8 mouse cellular contexts compared by ENCODE assay signal in the genomic region with DNA sequence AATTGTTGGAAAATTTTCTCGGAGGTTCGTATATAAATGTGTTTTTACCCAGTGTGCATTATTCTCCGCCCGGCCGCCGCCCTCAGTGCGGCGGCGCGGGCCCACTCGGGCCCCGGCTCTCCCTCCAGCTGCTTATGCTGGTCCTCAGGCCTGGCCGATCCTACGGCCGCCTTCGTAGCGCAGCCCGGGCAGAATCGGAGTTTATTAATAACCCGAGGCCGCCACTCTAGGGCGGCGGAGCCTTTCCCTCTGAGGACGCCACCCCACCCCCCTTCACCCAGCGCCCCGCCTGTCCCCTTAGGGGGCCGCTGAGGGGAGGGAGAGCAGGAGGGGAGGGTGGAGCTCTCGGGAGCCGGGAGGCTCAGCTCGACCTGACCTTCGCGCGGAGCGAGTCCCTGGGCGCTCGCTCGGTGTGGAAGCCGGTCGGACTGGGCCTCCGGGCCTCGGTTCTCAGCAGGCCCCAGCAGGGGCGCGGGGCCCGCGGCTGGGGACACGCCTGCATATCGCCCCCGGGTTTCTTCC. TPM values are rescaled to one million over a fixed set of nuclear protein-coding genes. Genes with fewer than 3 reads are reported as not detected.
A peak's percentile ranks its signal among the peaks of the same experiment; 100 is the strongest.
DNase-seq lines count a peak whose midpoint lies in the region; ATAC-seq and TF ChIP-seq lines count a peak whose summit lies in the region.

No protein-coding gene starts in this region.

- under 1% methylated on average over 48 of the region's 48 CpGs for WGBS in embryonic facial prominence, embryonic 13.5 days
- under 1% methylated on average over 48 of the region's 48 CpGs for WGBS in heart, adult 2 months
- WGBS in limb, embryonic 13.5 days: under 1% methylated on average over 44 of the region's 48 CpGs
- under 1% methylated on average over 46 of the region's 48 CpGs for WGBS in midbrain, embryonic 14.5 days
- under 1% methylated on average over 48 of the region's 48 CpGs for WGBS in spleen, adult 2 months

- H3K27ac ChIP-seq in embryonic facial prominence, embryonic 13.5 days: peak overlapping the region; percentile 100
- H3K27ac ChIP-seq in heart, adult 2 months: peak overlapping the region; percentile 98
- H3K27ac ChIP-seq in limb, embryonic 13.5 days: peak overlapping the region; percentile 100
- H3K27ac ChIP-seq in midbrain, embryonic 14.5 days (replicated peaks; ENCODE audit: low read depth, low read length): peak overlapping the region; percentile 100
- H3K27ac ChIP-seq in spleen, adult 2 months (ENCODE audit: insufficient read depth, low read length): peak overlapping the region; percentile 96

- TF ChIP-seq CTCF in heart, adult 2 months (IDR thresholded peaks at IDR 0.05): peak; percentile 23
- TF ChIP-seq CTCF in spleen, adult 2 months (IDR thresholded peaks at IDR 0.05; ENCODE audit: extremely low read depth, insufficient read depth, insufficient read length, insufficient replicate concordance): no peak

- peak overlapping the region; percentile 94 for H3K9ac ChIP-seq in embryonic facial prominence, embryonic 13.5 days
- peak overlapping the region; percentile 80 for H3K9ac ChIP-seq in heart, adult 2 months (ENCODE audit: low read depth, low read length)
- peak overlapping the region; percentile 94 for H3K9ac ChIP-seq in limb, embryonic 13.5 days
- H3K9ac ChIP-seq in midbrain, embryonic 14.5 days (replicated peaks; ENCODE audit: low read length): peak overlapping the region; percentile 96

- TF ChIP-seq EP300 in heart, adult 2 months (IDR thresholded peaks at IDR 0.05; ENCODE audit: insufficient read depth, low read depth, low read length): 0 out of 2 replicates have a peak, but pooled peaks have one; percentile 8

- peak overlapping the region; percentile 80 for H3K4me3 ChIP-seq in embryonic facial prominence, embryonic 13.5 days
- H3K4me3 ChIP-seq in heart, adult 2 months: peak overlapping the region; percentile 69
- peak overlapping the region; percentile 70 for H3K4me3 ChIP-seq in limb, embryonic 13.5 days
- H3K4me3 ChIP-seq in midbrain, embryonic 14.5 days (replicated peaks; ENCODE audit: low read depth, low read length): peak overlapping the region; percentile 66
- peak overlapping the region; percentile 71 for H3K4me3 ChIP-seq in spleen, adult 2 months (ENCODE audit: extremely low read depth, insufficient read depth, insufficient read length)

- peaks cover 11% of the 10 kb centered on the region for H3K4me1 ChIP-seq in embryonic facial prominence, embryonic 13.5 days
- peaks cover 8% of the 10 kb centered on the region for H3K4me1 ChIP-seq in heart, adult 2 months (ENCODE audit: control insufficient read depth, insufficient read depth, low read length)
- H3K4me1 ChIP-seq in limb, embryonic 13.5 days: peaks cover 26% of the 10 kb centered on the region; the same call in 1 of the 2 replicates
- peaks cover 17% of the 10 kb centered on the region for H3K4me1 ChIP-seq in midbrain, embryonic 14.5 days (ENCODE audit: control insufficient read depth, insufficient read depth, low read length)
- peaks cover 2% of the 10 kb centered on the region; the same call in 1 of the 2 replicates for H3K4me1 ChIP-seq in spleen, adult 2 months (ENCODE audit: control insufficient read depth, insufficient read depth, insufficient read length)

- peak; percentile 83; the same call in 1 of the 2 replicates for ATAC-seq in embryonic facial prominence, embryonic 13.5 days (ENCODE audit: insufficient number of reproducible peaks, insufficient read depth, low FRiP score, low TSS enrichment, low read depth)
- ATAC-seq in limb, embryonic 13.5 days (ENCODE audit: low FRiP score, low read depth): peak; percentile 58; the same call in 1 of the 2 replicates
- ATAC-seq in midbrain, embryonic 14.5 days (ENCODE audit: low FRiP score, low TSS enrichment): peak; percentile 71

- DNase-seq in 3T3-L1 (ENCODE audit: low read depth, low spot score): peak; percentile 78
- peak; percentile 65 to 87 for DNase-seq in adrenal gland, postnatal 4 days (ENCODE audit: low spot score in 2 of 2)
- DNase-seq in heart, adult 2 months: peak; percentile 92 to 93
- DNase-seq in kidney, adult 8-10 months: peak; percentile 91 to 94
- DNase-seq in midbrain, embryonic 14.5 days: peak; percentile 88
- peak in 1 of 2 experiments; percentile 75 for DNase-seq in spleen, adult 2 months (ENCODE audit: low read depth in 1 of 2, low spot score in 2 of 2)

- intact Hi-C loops in heart, adult 2 months (cut with DNase I): loop anchor here (2.0 kb wide), 1 partner anchor 55 kb away; no protein-coding TSS in a partner anchor

- peaks cover 2% of the 10 kb centered on the region for H3K79me2 ChIP-seq in heart, adult 2 months (replicated peaks; ENCODE audit: control insufficient read depth, insufficient read depth, low read length)

- H3K9me3 ChIP-seq in embryonic facial prominence, embryonic 13.5 days: no peaks in the 10 kb centered on the region
- no peaks in the 10 kb centered on the region for H3K9me3 ChIP-seq in limb, embryonic 13.5 days
- H3K9me3 ChIP-seq in midbrain, embryonic 14.5 days (ENCODE audit: control insufficient read depth, low read length): no peaks in the 10 kb centered on the region

- TF ChIP-seq POLR2A in heart, adult 2 months (IDR thresholded peaks at IDR 0.05; ENCODE audit: insufficient read depth, low read depth, low read length): peak; percentile 76
- TF ChIP-seq POLR2A in spleen, adult 2 months (IDR thresholded peaks at IDR 0.05; ENCODE audit: low read depth, low read length): peak; percentile 76

- peak overlapping the region; percentile 61 for H3K4me2 ChIP-seq in embryonic facial prominence, embryonic 13.5 days
- H3K4me2 ChIP-seq in limb, embryonic 13.5 days (replicated peaks): peak overlapping the region; percentile 64
- H3K4me2 ChIP-seq in midbrain, embryonic 14.5 days (ENCODE audit: low read length): peak overlapping the region; percentile 68

- peaks cover 24% of the 10 kb centered on the region for H3K36me3 ChIP-seq in embryonic facial prominence, embryonic 13.5 days
- peaks cover 14% of the 10 kb centered on the region for H3K36me3 ChIP-seq in heart, adult 2 months (ENCODE audit: control insufficient read depth, insufficient read depth, low read length)
- peaks cover 24% of the 10 kb centered on the region for H3K36me3 ChIP-seq in limb, embryonic 13.5 days
- peaks cover 6% of the 10 kb centered on the region for H3K36me3 ChIP-seq in midbrain, embryonic 14.5 days (ENCODE audit: control insufficient read depth, insufficient read depth, low read length)
- H3K36me3 ChIP-seq in spleen, adult 2 months (ENCODE audit: control insufficient read depth, insufficient read depth, low read length): no peaks in the 10 kb centered on the region; the same call in 1 of the 2 replicates

- H3K27me3 ChIP-seq in embryonic facial prominence, embryonic 13.5 days: no peaks in the 10 kb centered on the region
- H3K27me3 ChIP-seq in heart, adult 2 months (ENCODE audit: control insufficient read depth, insufficient read depth, low read length): no peaks in the 10 kb centered on the region
- no peaks in the 10 kb centered on the region for H3K27me3 ChIP-seq in limb, embryonic 13.5 days
- H3K27me3 ChIP-seq in midbrain, embryonic 14.5 days (ENCODE audit: control insufficient read depth, insufficient read depth, low read length): no peaks in the 10 kb centered on the region
- no peaks in the 10 kb centered on the region for H3K27me3 ChIP-seq in spleen, adult 2 months (ENCODE audit: control insufficient read depth, insufficient read depth, low read length)

RNA-seq across cellular contexts. Expression of a gene that starts 0.8 kb away (rescaled TPM):
- total RNA-seq in adrenal gland, postnatal 4 days (2021): 10 to 100 TPM; 17.4 to 17.8 TPM
- polyA plus RNA-seq in embryonic facial prominence, embryonic 13.5 days (2015; fragmentation: Nextera tagmentation; extraction: Ambion mirVana): 18.0 and 19.8 TPM in 2 replicates
- 10 to 100 TPM in 1 of 2 experiments, 1 to 10 TPM in 1; 8.6 to 10.5 TPM for total RNA-seq in heart, adult 2 months (2021)
- polyA plus RNA-seq in heart, adult 2 months (2012; rRNA removed): 8.4 and 10.5 TPM in 2 replicates
- 19.2 and 20.5 TPM in 2 replicates for polyA plus RNA-seq in limb, embryonic 13.5 days (2015; fragmentation: Nextera tagmentation; extraction: Ambion mirVana)
- polyA plus RNA-seq in midbrain, embryonic 14.5 days (2014; fragmentation: Nextera tagmentation; extraction: Ambion mirVana): 14.4 and 21.7 TPM in 2 replicates
- polyA plus RNA-seq in spleen, adult 2 months (2012; rRNA removed): 14.9 and 15.6 TPM in 2 replicates

RNA-seq across cellular contexts. Expression of a gene that starts 43.7 kb away (rescaled TPM):
- 10 to 100 TPM; 70.4 to 73.8 TPM for total RNA-seq in adrenal gland, postnatal 4 days (2021)
- polyA plus RNA-seq in embryonic facial prominence, embryonic 13.5 days (2015; fragmentation: Nextera tagmentation; extraction: Ambion mirVana): 43.5 and 44.9 TPM in 2 replicates
- total RNA-seq in heart, adult 2 months (2021): 10 to 100 TPM; 85.0 to 99.4 TPM
- 19.7 and 41.8 TPM in 2 replicates for polyA plus RNA-seq in heart, adult 2 months (2012; rRNA removed)
- 38.6 and 45.5 TPM in 2 replicates for polyA plus RNA-seq in limb, embryonic 13.5 days (2015; fragmentation: Nextera tagmentation; extraction: Ambion mirVana)
- polyA plus RNA-seq in midbrain, embryonic 14.5 days (2014; fragmentation: Nextera tagmentation; extraction: Ambion mirVana): 19.2 and 21.3 TPM in 2 replicates
- polyA plus RNA-seq in spleen, adult 2 months (2012; rRNA removed): 16.3 and 22.3 TPM in 2 replicates
